Mouse (Mus musculus): ENCODE results near the gene Atf7. TPM values are rescaled to one million over a fixed set of nuclear protein-coding genes. Genes with fewer than 3 reads are reported as not detected.

The Atf7 gene
- polyA plus RNA-seq, 1 experiment from 2014 or later = 26.7 TPM

DNA sequence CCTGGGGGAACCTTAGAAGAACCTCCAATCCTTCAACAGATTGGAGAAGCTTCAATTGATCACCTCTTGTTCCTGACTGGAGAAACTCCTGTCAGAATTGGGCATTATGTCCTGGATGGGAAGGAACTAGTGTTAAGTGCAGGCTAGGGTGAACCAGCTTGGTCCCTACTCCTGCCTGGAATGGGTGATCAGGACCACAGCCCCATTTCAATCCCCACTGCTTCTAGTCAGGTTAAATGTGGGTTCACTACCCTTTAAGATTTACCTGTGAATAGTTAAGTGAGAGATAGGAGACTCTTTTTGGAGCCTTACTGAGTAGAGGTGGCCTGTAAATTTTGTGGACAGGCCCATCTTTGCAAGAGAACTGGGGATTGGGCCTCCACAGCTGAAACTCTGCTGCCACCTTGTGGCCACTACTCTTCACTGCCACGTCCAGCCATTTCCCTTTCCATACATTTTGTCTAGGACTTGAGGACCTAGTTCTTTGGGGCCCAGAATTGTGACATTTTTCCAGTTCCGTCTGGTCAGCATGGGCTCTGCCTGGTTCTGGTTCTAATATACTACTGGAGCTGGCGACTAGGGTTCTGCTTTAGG lies 100.3 kb downstream of the Atf7 start, which contains the start of gene Npff:
Npff (minus strand) TSS at position 51 of the 594 bp plus-strand sequence.
- Histone ChIP-seq H3K27me3 (no peaks in the 10 kb centered on the region), H3K4me3 (no peak within 1 kb of the TSS), H3K9ac (no peak within 1 kb of the TSS), H3K4me2 (no peak within 1 kb of the TSS), H3K4me1 (replicated peaks) (peaks cover 9% of the 10 kb centered on the region), H3K36me3 (peaks cover 61% of the 10 kb centered on the region), H3K9me3 (replicated peaks) (no peaks in the 10 kb centered on the region), H3K27ac (no peak within 1 kb of the TSS)
- 4% methylated on average over 3 of the region's 3 CpGs for WGBS
- no peak for ATAC-seq (replicated peaks; ENCODE audit: insufficient number of reproducible peaks, insufficient read depth, low FRiP score, low read depth)

DNA sequence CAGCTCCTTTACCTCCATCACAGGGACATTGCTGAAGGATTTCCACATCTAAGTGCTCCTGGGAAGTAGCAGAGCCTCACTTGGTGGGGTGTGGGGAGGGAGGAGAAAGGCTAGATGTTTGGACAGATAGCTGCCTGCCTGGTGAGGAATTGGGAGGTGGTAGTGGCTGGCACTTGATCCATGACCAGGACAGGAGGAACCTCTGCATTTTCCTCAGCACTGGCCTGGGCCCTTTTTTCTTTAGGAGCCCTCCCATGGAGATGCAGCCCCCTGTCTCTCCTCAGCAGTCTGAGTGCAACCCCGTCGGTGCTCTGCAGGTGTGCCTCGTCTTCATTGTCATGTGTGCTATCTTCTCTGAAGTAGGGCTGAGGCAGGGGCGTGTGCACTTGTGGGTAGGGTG lies 103.8 kb downstream of the Atf7 start:
- 78% methylated on average over 4 of the region's 4 CpGs for WGBS
- H3K9ac ChIP-seq = no peak overlapping the region
- no peak for ATAC-seq (replicated peaks; ENCODE audit: insufficient number of reproducible peaks, insufficient read depth, low FRiP score, low read depth)

DNA sequence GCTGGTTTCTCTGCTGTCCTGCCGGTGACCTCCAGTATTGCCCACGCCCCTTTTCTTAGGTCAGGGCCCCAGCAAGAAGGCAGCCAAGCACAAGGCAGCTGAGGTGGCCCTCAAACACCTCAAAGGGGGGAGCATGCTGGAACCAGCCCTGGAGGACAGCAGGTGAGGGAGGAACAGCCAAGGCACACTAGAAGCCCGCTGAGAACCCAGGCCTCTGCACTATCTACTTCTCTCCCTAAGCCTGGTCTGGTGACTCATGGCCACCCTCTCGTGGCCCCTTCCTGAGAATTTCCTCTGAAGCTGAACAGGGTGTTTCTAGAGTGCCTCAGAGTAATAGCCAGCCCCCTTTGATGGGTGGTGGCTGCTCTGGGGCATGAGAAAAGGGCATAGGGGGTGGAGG lies 104.8 kb downstream of the Atf7 start:
- no peaks in the 10 kb centered on the region for H3K27me3 ChIP-seq
- no peak for ATAC-seq (replicated peaks; ENCODE audit: insufficient number of reproducible peaks, insufficient read depth, low FRiP score, low read depth)
- H3K9me3 ChIP-seq (replicated peaks) = no peaks in the 10 kb centered on the region
- H3K4me3 ChIP-seq = no peak overlapping the region
- peak overlapping the region; percentile 92; the same call in 1 of the 2 replicates for H3K4me2 ChIP-seq
- H3K27ac ChIP-seq = peak overlapping the region; percentile 100; the same call in 1 of the 2 replicates
- 53% methylated on average over 4 of the region's 4 CpGs for WGBS
- peak overlapping the region; percentile 7; the same call in 1 of the 2 replicates for H3K9ac ChIP-seq
- H3K36me3 ChIP-seq = peaks cover 29% of the 10 kb centered on the region
- peaks cover 30% of the 10 kb centered on the region for H3K4me1 ChIP-seq (replicated peaks)

More for the DNA sequence above, 103.8 kb downstream of the Atf7 start:
- H3K27me3 ChIP-seq = no peaks in the 10 kb centered on the region
- peaks cover 23% of the 10 kb centered on the region for H3K4me1 ChIP-seq (replicated peaks)
- H3K9me3 ChIP-seq (replicated peaks) = no peaks in the 10 kb centered on the region
- H3K36me3 ChIP-seq = peaks cover 32% of the 10 kb centered on the region
- no peak overlapping the region for H3K4me2 ChIP-seq
- no peak overlapping the region for H3K27ac ChIP-seq
- H3K4me3 ChIP-seq = no peak overlapping the region

DNA sequence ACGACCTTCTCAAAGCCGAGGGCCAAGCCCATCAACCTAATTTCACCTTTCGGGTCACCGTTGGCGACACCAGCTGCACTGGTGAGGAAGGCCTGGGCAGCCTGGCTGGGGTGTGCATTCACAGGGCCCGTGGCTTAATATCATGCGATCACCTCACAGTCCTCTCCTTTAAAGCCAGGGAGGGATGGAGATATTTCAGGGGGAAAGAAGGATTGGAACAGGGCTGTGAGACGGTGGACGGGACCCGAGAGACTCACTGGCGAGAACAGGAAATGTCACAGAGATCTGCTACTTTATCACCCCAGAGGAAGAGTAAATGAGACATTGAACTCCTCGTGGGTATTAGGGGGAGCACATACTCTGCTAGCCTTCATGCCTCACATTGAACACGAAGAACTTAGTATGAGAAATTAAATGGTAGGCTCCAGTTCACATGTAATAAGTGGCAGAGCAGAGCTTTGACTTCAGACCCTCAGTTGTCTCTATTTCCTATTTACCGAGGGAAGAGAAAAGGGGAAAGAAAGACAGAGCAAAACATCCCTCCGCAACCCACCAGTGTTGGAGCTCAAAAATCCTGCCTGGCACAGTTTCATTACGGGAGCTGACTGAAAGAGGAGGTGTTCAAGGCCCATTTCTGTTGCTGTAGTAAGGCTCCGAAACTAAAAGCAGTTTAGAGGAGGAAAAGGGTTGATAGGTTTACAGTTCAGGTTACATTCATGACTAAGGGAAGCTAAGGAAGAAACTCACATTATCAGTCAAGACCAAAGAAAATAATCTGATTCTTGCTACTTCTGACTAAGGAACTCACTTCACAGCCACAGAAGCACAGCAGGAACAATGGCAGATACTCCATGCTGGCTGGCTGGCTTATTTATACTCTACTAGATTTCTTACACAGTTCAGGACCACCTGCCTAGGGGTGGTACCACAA lies 105.8 kb downstream of the Atf7 start:
- Histone ChIP-seq H3K9ac (peak overlapping the region; percentile 92), H3K27me3 (no peaks in the 10 kb centered on the region), H3K9me3 (replicated peaks) (no peaks in the 10 kb centered on the region), H3K4me3 (peak overlapping the region; percentile 82), H3K27ac (peak overlapping the region; percentile 100), H3K4me1 (replicated peaks) (peaks cover 30% of the 10 kb centered on the region), H3K36me3 (peaks cover 26% of the 10 kb centered on the region), H3K4me2 (peak overlapping the region; percentile 92)
- WGBS = 47% methylated on average over 17 of the region's 17 CpGs
- ATAC-seq (replicated peaks; ENCODE audit: insufficient number of reproducible peaks, insufficient read depth, low FRiP score, low read depth) = no peak

DNA sequence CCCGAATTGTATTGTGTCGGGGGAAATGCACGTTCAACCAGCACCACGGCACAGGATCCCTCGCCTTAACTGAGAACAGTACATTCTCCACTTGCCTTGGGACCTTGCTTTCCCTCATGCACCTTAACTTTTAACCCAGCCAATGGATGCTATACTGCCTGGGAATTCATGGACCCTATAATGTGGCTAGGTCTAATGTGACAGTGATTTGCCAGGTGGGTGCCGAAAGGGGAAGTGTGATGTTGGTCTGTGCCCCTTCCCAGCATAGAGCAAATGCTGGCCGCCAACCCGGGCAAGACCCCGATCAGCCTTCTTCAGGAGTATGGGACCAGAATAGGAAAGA lies 106.4 kb downstream of the Atf7 start:
- ATAC-seq (replicated peaks; ENCODE audit: insufficient number of reproducible peaks, insufficient read depth, low FRiP score, low read depth) = no peak
- Histone ChIP-seq H3K4me3 (peak overlapping the region; percentile 82), H3K4me2 (peak overlapping the region; percentile 92), H3K9ac (peak overlapping the region; percentile 92), H3K27me3 (no peaks in the 10 kb centered on the region), H3K9me3 (replicated peaks) (no peaks in the 10 kb centered on the region), H3K4me1 (replicated peaks) (peaks cover 30% of the 10 kb centered on the region), H3K27ac (peak overlapping the region; percentile 100), H3K36me3 (peaks cover 20% of the 10 kb centered on the region)
- 12% methylated on average over 9 of the region's 9 CpGs for WGBS

DNA sequence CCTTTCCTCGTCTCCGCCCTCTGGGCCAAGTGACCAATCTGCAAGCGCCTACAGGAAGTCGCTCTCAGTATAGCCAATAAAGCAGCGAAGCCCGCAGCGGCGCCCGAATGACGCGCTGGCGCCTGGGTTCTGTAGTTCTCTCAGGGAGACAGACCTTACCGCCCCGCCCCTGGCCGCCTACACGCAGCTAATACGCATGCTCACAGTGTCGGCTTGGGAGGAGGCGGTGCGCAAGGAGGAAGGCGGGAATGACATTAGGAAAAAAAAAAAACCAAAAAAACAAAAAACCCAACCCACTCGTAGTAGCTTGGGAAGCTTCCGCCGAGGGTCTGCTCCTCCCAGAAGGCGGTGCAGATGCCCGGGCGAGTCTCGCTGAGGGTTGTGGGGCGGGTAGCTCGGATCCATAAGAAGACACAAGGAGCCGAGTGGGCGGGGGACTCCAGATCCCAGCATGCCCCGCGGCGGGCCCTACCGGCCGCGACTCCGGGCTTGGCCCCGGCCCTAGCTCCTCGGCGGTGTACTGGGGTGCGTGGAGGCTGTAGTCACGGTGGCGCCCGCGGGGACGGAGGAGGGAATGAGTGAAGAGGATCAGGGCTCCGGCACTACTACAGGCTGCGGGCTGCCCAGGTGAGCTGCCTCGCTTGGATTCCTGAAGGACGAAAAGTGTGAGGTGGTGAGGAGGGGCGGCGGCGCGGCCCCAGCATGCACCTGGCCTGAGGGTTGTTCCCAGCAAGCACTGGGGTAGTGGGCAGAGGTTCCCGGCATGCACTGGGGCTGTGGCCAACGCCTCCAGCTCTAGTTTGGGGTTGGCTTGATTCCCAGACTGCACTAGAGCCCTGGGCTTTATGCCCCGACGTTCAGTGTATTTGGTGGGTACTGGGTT lies 107.0 kb downstream of the Atf7 start, which contains the start of gene Tarbp2:
Tarbp2 (plus strand) TSS at position 217 of the 883 bp plus-strand sequence.
- ATAC-seq (replicated peaks; ENCODE audit: insufficient number of reproducible peaks, insufficient read depth, low FRiP score, low read depth) = peak; percentile 90
- Histone ChIP-seq H3K9me3 (replicated peaks) (no peaks in the 10 kb centered on the region), H3K27me3 (no peaks in the 10 kb centered on the region), H3K4me1 (replicated peaks) (peaks cover 30% of the 10 kb centered on the region), H3K9ac (peak within 1 kb of the TSS; percentile 92), H3K27ac (peak within 1 kb of the TSS; percentile 100), H3K36me3 (peaks cover 18% of the 10 kb centered on the region), H3K4me3 (peak within 1 kb of the TSS; percentile 82), H3K4me2 (peak within 1 kb of the TSS; percentile 92)
- WGBS = under 1% methylated on average over 60 of the region's 60 CpGs

DNA sequence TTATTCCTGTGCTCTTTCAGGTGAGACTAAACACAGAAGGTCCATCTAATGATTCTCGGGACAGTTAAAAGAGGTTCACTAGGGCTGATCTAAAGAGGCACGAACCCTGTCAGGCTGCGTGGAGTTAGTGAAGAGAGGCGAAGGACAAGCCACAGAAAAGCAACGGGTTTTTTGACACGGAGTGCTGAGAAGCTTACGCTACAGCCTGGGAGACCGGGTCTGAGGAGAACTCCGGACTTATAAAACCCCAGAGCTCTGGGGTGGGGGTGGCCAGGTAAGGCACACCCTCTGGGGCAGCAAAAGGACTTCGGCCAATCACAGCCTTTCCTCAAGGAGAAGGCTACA lies 107.7 kb downstream of the Atf7 start:
- Histone ChIP-seq H3K4me3 (peak overlapping the region; percentile 82), H3K27me3 (no peaks in the 10 kb centered on the region), H3K36me3 (peaks cover 14% of the 10 kb centered on the region), H3K9ac (peak overlapping the region; percentile 63), H3K9me3 (replicated peaks) (no peaks in the 10 kb centered on the region), H3K4me1 (replicated peaks) (peaks cover 30% of the 10 kb centered on the region), H3K27ac (peak overlapping the region; percentile 100), H3K4me2 (peak overlapping the region; percentile 92)
- WGBS = under 1% methylated on average over 10 of the region's 10 CpGs
- ATAC-seq (replicated peaks; ENCODE audit: insufficient number of reproducible peaks, insufficient read depth, low FRiP score, low read depth) = no peak

DNA sequence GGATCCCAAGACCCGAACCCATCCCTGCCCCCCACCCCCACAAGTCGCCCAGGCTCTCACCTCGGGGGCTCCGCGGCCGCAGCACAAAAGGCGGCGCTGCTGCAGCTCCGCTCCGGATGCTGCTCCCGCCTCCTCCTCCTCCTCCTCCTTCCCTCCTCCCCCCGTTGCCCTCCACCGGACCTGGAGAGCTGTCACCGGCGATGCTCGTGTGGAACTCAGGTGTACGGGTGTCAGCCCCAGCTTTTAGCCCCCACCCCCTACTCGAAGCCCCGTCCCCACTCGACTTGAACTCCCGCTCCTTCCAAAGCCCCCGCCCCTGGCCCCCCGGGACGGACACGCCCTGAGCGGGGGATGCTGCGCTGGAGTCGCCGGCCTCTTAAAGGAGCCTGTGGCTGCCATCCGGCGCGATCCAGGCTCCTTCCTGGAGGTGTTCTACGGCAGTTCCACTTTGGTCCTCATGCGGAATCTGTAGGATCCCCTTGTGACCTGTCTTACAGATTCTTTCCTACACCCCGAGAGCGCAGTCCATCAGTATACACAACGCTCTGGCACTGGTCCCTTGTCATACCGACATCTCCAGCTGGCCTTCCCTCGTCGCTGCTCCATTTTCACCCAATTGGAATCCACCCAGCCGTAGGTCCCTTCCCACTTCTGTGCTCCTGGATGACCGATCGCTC lies 108.4 kb downstream of the Atf7 start, which contains the start of gene Map3k12:
Map3k12 (minus strand) TSS at position 337 of the 677 bp plus-strand sequence.
- H3K4me2 ChIP-seq = peak within 1 kb of the TSS; percentile 92
- peak within 1 kb of the TSS; percentile 82 for H3K4me3 ChIP-seq
- no peaks in the 10 kb centered on the region for H3K27me3 ChIP-seq
- ATAC-seq (replicated peaks; ENCODE audit: insufficient number of reproducible peaks, insufficient read depth, low FRiP score, low read depth) = no peak
- H3K9ac ChIP-seq = peak within 1 kb of the TSS; percentile 63
- H3K27ac ChIP-seq = peak within 1 kb of the TSS; percentile 100
- H3K9me3 ChIP-seq (replicated peaks) = no peaks in the 10 kb centered on the region
- peaks cover 32% of the 10 kb centered on the region for H3K4me1 ChIP-seq (replicated peaks)
- under 1% methylated on average over 43 of the region's 43 CpGs for WGBS
- peaks cover 7% of the 10 kb centered on the region; the same call in 1 of the 2 replicates for H3K36me3 ChIP-seq

DNA sequence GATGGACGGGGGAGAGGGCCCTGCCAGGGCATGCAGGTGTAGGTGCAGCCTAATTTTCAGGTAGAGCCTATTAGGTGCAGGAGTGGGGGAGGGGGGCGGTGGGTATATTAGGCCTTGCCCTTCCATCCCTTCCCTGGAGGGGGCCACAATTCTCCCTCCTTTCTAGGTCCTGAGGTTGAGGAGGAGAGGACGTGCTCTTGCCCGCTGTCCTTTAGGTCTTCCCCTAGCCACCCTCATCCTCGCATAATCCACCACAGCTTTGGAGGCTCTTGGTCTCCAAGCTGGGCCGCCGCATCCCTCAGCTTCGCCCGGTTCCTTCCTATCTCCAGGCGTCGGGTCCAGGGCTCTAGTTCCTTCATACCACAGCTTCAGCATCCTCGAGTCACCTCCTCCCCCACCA lies 109.0 kb downstream of the Atf7 start:
- no peak for ATAC-seq (replicated peaks; ENCODE audit: insufficient number of reproducible peaks, insufficient read depth, low FRiP score, low read depth)
- H3K27me3 ChIP-seq = no peaks in the 10 kb centered on the region
- peak overlapping the region; percentile 63 for H3K9ac ChIP-seq
- peaks cover 1% of the 10 kb centered on the region; the same call in 1 of the 2 replicates for H3K36me3 ChIP-seq
- peak overlapping the region; percentile 82 for H3K4me3 ChIP-seq
- H3K4me2 ChIP-seq = peak overlapping the region; percentile 92
- peak overlapping the region; percentile 100 for H3K27ac ChIP-seq
- H3K9me3 ChIP-seq (replicated peaks) = no peaks in the 10 kb centered on the region
- 5% methylated on average over 12 of the region's 12 CpGs for WGBS
- H3K4me1 ChIP-seq (replicated peaks) = peaks cover 37% of the 10 kb centered on the region

DNA sequence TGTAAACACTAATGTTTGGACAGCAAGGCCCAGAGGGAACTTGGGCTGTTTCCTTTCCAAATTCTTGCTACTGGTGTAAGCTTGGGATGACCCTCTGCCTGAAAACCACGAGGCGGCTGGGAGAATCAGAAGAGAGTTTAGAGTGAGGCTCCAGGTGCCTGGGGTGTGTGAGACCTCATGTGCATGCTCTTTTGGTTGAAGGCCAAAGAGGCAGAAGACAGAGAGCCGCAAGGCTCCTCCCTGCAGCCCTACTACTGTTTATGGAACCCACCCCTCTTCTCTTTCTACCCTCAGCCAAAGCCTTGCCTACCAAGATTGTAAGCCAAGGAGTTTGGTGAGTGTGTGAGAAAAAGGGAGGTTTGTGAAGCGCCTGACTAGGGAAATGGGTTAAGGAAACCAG lies 109.5 kb downstream of the Atf7 start:
- 44% methylated on average over 4 of the region's 4 CpGs for WGBS
- Histone ChIP-seq H3K27me3 (no peaks in the 10 kb centered on the region), H3K4me2 (peak overlapping the region; percentile 92), H3K36me3 (no peaks in the 10 kb centered on the region), H3K9ac (peak overlapping the region; percentile 63), H3K4me1 (replicated peaks) (peaks cover 40% of the 10 kb centered on the region), H3K4me3 (peak overlapping the region; percentile 82), H3K27ac (no peak overlapping the region), H3K9me3 (replicated peaks) (no peaks in the 10 kb centered on the region)
- no peak for ATAC-seq (replicated peaks; ENCODE audit: insufficient number of reproducible peaks, insufficient read depth, low FRiP score, low read depth)
